Mouse (Mus musculus): ENCODE measurements around the gene Coq2.
A peak's percentile ranks its signal among the peaks of the same experiment; 100 is the strongest.

Coq2 gene

DNA sequence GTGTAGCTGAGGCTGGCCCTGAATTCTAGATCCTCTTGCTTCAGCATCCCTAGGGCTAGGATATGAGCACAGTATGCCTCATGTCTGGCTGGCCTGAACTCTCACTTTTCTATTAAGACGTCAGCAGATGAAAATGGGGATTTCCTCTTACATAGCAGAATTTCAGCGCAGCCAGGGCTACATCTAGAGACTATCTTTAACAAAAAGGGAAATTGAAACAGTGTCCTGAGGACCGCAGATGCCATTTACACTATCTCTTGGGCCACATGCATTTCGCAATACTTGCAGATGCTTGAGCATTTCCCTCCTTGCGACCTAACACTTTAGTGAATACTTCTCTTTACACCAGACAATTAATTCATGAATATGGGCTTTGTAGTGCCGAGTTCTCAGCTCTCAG lies 18.6 kb downstream of the Coq2 start:
- DNase-seq = no peak

DNA sequence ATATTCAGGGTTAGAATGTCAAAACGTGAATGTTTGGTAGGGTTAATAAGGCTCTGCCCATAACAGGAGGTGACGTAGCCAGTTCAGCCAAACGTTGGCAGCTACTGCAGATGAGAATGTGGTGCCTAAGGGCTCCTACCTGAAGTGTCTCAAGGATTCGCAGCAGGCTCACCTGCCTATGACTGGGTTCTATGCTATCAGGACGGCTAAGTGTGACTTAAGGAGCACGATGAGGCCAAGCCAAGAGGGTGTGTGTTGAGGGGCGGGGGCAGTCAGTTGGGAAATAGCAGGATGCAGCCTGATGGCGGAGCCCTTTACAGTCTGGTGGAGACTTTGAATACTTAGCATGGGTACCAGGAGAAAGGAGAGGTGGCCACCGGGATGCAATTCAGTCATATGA lies 22.6 kb downstream of the Coq2 start:
- no peak for DNase-seq

DNA sequence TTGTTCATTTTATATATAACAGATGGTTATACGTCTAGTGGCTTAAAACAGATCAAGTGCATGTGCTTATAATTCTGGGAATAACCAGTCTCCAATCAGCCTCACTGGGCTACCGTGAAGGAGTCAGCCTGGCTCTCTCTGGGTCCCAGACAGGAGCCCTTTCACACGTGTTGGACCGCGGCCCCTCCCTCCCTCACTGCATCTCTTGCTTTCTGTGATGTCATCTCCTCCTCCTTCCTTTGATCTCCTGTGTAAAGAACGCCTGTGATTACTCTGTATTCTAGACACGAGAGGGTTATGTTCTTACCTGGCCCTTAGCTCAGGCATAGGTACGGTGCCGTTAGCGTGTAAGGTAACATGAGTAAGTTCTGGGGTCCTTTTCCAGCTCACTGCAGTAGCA lies 23.5 kb downstream of the Coq2 start:
- DNase-seq = peak in 1 of 2 experiments; percentile 30

DNA sequence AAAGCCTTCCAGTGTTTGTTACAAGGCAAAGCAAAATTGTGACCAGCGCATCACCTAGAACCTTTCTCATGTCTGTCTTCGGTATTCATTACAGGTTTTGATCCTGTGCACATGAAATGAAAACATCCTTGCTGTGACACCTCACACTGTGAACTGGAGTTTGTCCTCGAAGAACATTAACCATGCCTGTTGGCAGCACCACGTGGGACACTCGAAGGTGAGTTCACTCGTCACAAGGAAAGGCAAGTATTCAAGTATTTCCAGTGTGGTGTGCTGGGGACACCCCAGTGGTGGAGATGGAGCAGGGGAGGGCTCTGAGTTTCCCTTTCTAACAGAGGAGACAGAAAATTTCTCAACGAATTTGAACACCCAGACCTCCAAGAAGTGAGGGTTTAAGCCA lies 24.0 kb downstream of the Coq2 start:
- no peak for DNase-seq

GRCm38 (mm10) chr5:100648546-100648945 lies 26.4 kb downstream of the Coq2 start:
- no peak for DNase-seq

- DNase-seq = no peak
Observed at GRCm38 (mm10) chr5:100648046-100648445, 26.9 kb downstream of the Coq2 start.

- DNase-seq = no peak
Observed at GRCm38 (mm10) chr5:100646558-100646957, 28.4 kb downstream of the Coq2 start.

DNA sequence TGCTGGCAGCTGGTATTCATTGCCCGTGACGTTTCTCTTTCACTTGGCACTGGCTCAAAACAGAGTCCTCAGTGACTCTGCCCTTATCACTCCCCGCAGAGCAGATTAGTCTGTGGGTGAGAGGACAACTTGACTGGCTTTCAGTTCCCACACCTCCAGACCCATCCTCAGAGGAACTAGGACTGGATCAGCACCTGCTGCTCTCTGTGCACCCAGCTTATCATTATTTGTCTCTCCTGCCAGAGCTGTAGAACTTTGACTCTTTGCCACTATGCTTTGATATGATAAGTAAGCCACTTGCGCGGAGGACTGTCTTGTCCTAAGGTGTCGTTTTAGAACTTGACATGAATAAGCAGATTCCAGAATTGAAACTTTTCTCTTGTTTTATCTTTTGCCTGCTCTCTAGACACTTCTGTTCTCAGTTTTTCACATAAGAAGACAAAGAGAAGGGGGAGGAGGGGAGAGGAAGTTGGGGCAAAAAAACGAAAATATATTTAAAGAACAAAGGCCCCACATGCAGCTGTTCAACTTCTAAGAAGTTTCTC lies 30.9 kb downstream of the Coq2 start:
- no peak for DNase-seq

GRCm38 (mm10) chr5:100643253-100643990 lies 31.5 kb downstream of the Coq2 start:
- DNase-seq = peak; percentile 26 to 47

- DNase-seq = no peak
Observed at GRCm38 (mm10) chr5:100642316-100642715, 32.6 kb downstream of the Coq2 start.

- no peak for DNase-seq
Observed at GRCm38 (mm10) chr5:100638483-100638882, 36.5 kb downstream of the Coq2 start.

DNA sequence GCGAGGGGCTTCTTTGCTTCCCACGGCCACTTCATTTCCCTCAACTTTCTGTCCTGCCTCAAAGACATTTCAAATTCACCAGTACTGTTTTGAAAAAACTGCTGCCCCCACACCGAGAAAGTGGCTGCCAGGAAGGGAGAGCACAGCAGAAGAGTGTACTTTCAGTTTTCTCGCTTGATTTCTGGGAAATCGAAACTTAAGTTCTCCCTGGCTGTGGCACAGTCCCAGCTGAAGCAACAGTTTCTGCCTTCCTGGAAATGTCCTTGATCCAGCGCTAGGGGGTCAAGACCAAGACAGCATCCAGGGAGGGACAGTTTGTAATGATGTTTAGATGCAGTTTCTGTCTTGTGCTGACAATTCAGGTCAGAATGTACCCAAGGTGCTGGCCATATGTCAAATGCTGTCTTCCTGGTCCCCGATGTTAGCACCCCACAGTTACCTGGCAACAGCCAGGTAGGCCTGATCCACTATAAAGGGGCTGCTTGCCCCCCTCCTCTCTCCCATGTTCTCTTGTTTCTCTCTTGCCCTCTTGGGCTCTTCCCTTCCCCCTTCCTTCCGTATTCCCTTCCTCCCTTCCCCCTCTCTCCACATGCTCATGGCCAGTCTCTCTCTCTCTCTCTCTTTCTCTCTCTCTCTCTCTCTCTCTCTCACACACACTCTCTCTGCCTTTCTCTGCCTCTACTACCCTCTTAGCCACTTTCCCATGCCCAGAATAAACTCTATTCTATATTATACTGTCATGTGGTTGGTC lies 38.0 kb downstream of the Coq2 start:
- DNase-seq = peak in 1 of 2 experiments; percentile 22

- DNase-seq = no peak
Observed at GRCm38 (mm10) chr5:100635908-100636307, 39.0 kb downstream of the Coq2 start.

DNA sequence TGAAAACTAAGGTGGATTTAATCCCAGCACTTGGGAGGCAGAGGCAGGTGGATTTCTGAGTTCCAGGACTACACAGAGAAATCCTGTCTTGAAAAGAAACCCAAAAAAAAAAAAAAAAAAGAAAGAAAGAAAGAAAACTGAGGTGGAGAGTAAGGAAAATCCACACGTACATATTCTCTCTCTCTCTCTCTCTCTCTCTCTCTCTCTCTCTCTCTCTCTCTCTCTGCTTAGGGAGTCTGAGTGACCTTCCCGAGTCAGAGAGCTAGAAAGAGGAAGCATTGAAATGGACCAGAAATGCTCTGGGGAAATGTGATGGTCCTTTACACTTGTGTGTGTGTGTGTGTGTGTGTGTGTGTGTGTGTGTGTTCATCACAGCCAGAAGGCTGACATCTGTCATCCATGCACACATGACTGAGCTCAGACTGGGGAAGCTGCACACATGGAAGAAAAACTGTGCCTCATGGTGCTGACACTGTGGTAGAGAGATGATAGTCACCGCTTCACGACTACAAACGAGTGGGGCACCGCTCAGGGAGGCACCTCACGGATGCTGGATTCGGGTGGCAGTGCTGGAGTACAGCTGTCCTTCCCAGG lies 40.0 kb downstream of the Coq2 start:
- no peak for DNase-seq

DNA sequence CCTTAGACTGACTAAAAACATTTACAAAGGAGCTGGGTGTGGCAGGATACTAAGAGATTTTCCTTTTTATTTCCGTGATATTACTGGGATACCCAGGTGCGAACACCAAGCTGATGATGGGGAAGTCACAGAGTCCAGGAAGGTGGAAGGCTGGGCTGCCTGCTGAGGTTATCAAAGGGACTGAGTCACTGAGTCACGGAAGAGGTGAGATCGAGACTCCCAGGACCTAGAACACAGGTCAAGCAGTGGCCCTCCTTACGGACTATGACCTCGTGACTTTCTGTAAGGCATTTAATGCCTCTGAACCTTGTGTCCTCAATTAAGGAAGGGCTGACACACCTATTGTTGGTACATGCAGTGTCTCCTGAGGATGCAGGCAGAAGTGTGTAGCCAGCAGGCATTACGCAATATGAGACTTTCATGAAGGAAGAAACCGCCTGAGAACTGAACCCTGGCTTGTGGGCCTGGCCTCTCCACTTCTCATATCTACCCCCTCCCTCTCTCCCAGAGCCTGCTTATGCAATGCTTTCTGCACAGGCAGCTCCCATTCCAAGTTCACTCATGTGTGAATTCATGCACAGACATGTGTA lies 42.3 kb downstream of the Coq2 start:
- no peak for DNase-seq

DNA sequence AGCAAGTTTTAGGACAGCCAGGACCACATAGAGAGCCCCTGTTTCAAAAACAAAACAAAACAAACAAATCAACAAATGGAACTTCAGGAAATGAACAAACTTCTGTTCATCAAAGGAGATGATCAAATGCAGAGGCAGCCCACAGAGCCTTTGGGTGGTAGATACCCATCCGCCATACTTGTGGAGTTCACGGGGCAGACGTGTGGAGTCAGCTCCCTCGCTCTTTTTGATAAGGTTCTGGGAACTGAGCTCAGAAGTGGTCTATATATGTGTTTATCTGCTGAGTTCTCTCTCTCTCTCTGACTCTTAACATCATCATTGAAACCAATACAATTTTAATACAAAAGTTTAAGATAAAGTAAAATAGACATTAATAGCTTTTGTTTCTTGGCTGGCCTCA lies 46.1 kb downstream of the Coq2 start:
- no peak for DNase-seq

GRCm38 (mm10) chr5:100626526-100626925 lies 48.4 kb downstream of the Coq2 start:
- DNase-seq = no peak

DNA sequence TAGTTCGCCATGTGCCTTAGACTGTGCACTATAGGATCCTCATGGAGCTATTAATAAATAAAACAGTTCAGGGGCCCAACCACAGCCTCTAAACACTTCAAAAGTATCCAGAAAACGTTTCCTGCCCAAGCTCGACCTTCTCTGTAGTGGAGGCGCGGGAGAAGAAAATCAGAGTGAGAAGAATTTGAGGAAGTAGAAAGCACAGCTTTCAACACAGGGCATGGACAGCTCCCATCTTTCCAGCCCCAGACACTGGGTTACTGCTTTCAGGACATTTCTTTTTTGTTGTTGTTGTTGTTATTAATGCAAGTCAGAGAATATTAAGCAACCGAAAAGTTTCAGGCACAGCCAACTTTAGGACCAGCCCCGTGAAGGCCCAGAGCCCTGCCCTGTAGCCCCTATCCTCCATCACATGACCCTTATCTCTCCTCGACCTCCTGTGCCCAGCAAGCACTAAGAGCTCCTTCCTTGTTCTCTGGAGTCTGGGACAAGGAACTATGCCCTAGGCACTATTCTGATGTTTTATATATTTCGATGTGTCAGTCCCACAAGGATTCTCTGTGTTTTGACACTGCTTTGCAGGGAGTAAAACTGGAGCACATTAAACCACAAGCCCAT lies 50.1 kb downstream of the Coq2 start:
- DNase-seq = no peak

GRCm38 (mm10) chr5:100622509-100623163 lies 52.3 kb downstream of the Coq2 start:
- DNase-seq = no peak

GRCm38 (mm10) chr5:100621876-100622508 lies 52.9 kb downstream of the Coq2 start:
- DNase-seq = no peak

DNA sequence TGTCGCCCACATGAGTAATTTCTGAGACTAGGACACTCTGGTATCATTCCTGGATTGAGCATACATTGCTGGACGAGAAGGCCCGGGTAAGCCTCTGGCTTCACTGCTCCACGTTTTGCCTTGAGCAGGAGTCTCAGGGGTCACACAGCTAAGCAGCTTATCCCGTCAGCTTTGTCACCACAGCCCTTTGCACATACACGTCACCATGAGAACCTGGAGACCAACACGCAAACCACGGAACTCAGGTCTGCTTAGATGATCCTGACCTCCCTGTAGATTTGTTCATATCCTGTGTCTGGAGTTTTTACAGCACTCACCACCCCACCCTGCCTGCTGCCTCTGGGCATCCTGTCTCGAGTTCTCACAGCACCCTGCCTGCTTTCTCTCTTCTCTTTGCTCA lies 54.0 kb downstream of the Coq2 start:
- no peak for DNase-seq

Measured in thymus, postnatal 36 days (tissue).